Mouse (Mus musculus) megakaryocyte, embryonic 14.5 days (primary cell): Measurements from ENCODE around the gene Kdelc2.

Source experiments
- FLI1 ChIP-seq: IDR thresholded peaks from 2 replicates; pipeline ENCODE4 v1.6.1; 2012; ENCODE audit warnings: low read length, inconsistent platforms, mixed read lengths
- GATA1 ChIP-seq: IDR thresholded peaks from 3 replicates; pipeline ENCODE4 v1.6.1; 2012; ENCODE audit warnings: mixed read lengths, low read length, inconsistent platforms, borderline replicate concordance

DNA sequence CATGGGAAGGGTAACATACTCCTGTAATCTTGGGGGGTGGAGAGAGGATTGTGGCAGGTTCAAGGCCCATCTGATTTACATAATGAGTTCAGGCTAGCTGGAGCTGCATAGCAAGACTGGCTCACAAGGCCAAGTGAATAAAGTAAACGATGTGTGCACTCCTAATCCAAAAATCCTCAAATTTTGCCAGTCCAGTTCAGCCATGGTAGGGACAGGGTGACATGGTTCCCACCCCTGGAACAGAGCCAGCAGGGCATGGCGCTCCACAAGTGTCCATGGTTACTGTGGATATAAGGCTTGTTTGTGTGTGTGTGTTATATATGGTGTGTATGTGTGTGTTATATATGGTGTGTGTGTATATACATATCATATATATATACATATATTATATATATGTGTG is 33.5 kb upstream of the Kdelc2 start:
- TF ChIP-seq GATA1: no peak
- TF ChIP-seq FLI1: no peak
